Mouse (Mus musculus): ENCODE measurements around the gene Fam167b. TPM values are rescaled to one million over a fixed set of nuclear protein-coding genes. Genes with fewer than 3 reads are reported as not detected.

Fam167b gene
- 0.24 and 0.27 TPM in 2 replicates for polyA plus RNA-seq (2015; fragmentation: Nextera tagmentation; extraction: Ambion mirVana)

- peaks cover 7% of the 10 kb centered on the region for H3K4me1 ChIP-seq (replicated peaks; ENCODE audit: control insufficient read depth, insufficient read depth, low read length)
- 90% methylated on average over 5 of the region's 5 CpGs for WGBS
- H3K4me2 ChIP-seq (ENCODE audit: low read length): no peak within 1 kb of the TSS
- no peaks in the 10 kb centered on the region for H3K9me3 ChIP-seq (ENCODE audit: control insufficient read depth, low read length)
- no peaks in the 10 kb centered on the region for H3K36me3 ChIP-seq (ENCODE audit: control insufficient read depth, insufficient read depth)
- ATAC-seq: no peak
- no peak within 1 kb of the TSS for H3K4me3 ChIP-seq (replicated peaks; ENCODE audit: low read length)
- H3K27me3 ChIP-seq (replicated peaks; ENCODE audit: control insufficient read depth, insufficient read depth, low read length): no peaks in the 10 kb centered on the region
- no peak within 1 kb of the TSS for H3K9ac ChIP-seq (replicated peaks; ENCODE audit: low read depth, low read length)
- no peak within 1 kb of the TSS for H3K27ac ChIP-seq (ENCODE audit: low read length)
Observed at GRCm38 (mm10) chr4:129578466-129578865, at the start of gene Fam167b. Fam167b (minus strand) TSS chr4:129578549.

GRCm38 (mm10) chr4:129626035-129626434, 47.7 kb upstream of the Fam167b start:
- Histone ChIP-seq H3K27me3 (replicated peaks; ENCODE audit: control insufficient read depth, insufficient read depth, low read length) (no peaks in the 10 kb centered on the region), H3K9me3 (ENCODE audit: control insufficient read depth, low read length) (no peaks in the 10 kb centered on the region), H3K4me2 (ENCODE audit: low read length) (no peak overlapping the region), H3K4me1 (replicated peaks; ENCODE audit: control insufficient read depth, insufficient read depth, low read length) (peaks cover 37% of the 10 kb centered on the region), H3K36me3 (ENCODE audit: control insufficient read depth, insufficient read depth) (peaks cover 39% of the 10 kb centered on the region), H3K27ac (ENCODE audit: low read length) (0 out of 2 replicates have a peak overlapping the region, but pooled peaks have one; percentile 5), H3K4me3 (replicated peaks; ENCODE audit: low read length) (no peak overlapping the region), H3K9ac (replicated peaks; ENCODE audit: low read depth, low read length) (no peak overlapping the region)
- no peak for ATAC-seq
- 79% methylated on average over 6 of the region's 6 CpGs for WGBS

- no peak overlapping the region for H3K9ac ChIP-seq (replicated peaks; ENCODE audit: low read depth, low read length)
- H3K27ac ChIP-seq (ENCODE audit: low read length): peak overlapping the region; percentile 95
- no peaks in the 10 kb centered on the region for H3K9me3 ChIP-seq (ENCODE audit: control insufficient read depth, low read length)
- H3K4me3 ChIP-seq (replicated peaks; ENCODE audit: low read length): no peak overlapping the region
- peaks cover 34% of the 10 kb centered on the region for H3K36me3 ChIP-seq (ENCODE audit: control insufficient read depth, insufficient read depth)
- peaks cover 35% of the 10 kb centered on the region for H3K4me1 ChIP-seq (replicated peaks; ENCODE audit: control insufficient read depth, insufficient read depth, low read length)
- no peaks in the 10 kb centered on the region for H3K27me3 ChIP-seq (replicated peaks; ENCODE audit: control insufficient read depth, insufficient read depth, low read length)
- WGBS: 53% methylated on average over 4 of the region's 4 CpGs
- ATAC-seq: no peak
- peak overlapping the region; percentile 79; the same call in 1 of the 2 replicates for H3K4me2 ChIP-seq (ENCODE audit: low read length)
Observed at GRCm38 (mm10) chr4:129625496-129625895, 47.1 kb upstream of the Fam167b start.

GRCm38 (mm10) chr4:129625029-129625370, 46.7 kb upstream of the Fam167b start:
- H3K4me2 ChIP-seq (ENCODE audit: low read length): peak overlapping the region; percentile 79
- 2% methylated on average over 6 of the region's 6 CpGs for WGBS
- H3K9me3 ChIP-seq (ENCODE audit: control insufficient read depth, low read length): no peaks in the 10 kb centered on the region
- peak overlapping the region; percentile 62 for H3K4me3 ChIP-seq (replicated peaks; ENCODE audit: low read length)
- peaks cover 29% of the 10 kb centered on the region for H3K36me3 ChIP-seq (ENCODE audit: control insufficient read depth, insufficient read depth)
- peaks cover 35% of the 10 kb centered on the region for H3K4me1 ChIP-seq (replicated peaks; ENCODE audit: control insufficient read depth, insufficient read depth, low read length)
- peak overlapping the region; percentile 30 for H3K9ac ChIP-seq (replicated peaks; ENCODE audit: low read depth, low read length)
- no peak for ATAC-seq
- H3K27me3 ChIP-seq (replicated peaks; ENCODE audit: control insufficient read depth, insufficient read depth, low read length): no peaks in the 10 kb centered on the region
- peak overlapping the region; percentile 95 for H3K27ac ChIP-seq (ENCODE audit: low read length)

GRCm38 (mm10) chr4:129624281-129625028, 46.1 kb upstream of the Fam167b start:
- Histone ChIP-seq H3K9me3 (ENCODE audit: control insufficient read depth, low read length) (no peaks in the 10 kb centered on the region), H3K4me2 (ENCODE audit: low read length) (peak overlapping the region; percentile 79), H3K4me3 (replicated peaks; ENCODE audit: low read length) (peak overlapping the region; percentile 62), H3K27me3 (replicated peaks; ENCODE audit: control insufficient read depth, insufficient read depth, low read length) (no peaks in the 10 kb centered on the region), H3K4me1 (replicated peaks; ENCODE audit: control insufficient read depth, insufficient read depth, low read length) (peaks cover 35% of the 10 kb centered on the region), H3K9ac (replicated peaks; ENCODE audit: low read depth, low read length) (peak overlapping the region; percentile 72), H3K36me3 (ENCODE audit: control insufficient read depth, insufficient read depth) (peaks cover 24% of the 10 kb centered on the region), H3K27ac (ENCODE audit: low read length) (peak overlapping the region; percentile 95)
- 1% methylated on average over 18 of the region's 18 CpGs for WGBS
- peak; percentile 97 for ATAC-seq

- WGBS: 0% methylated on average over 10 of the region's 10 CpGs
Observed at GRCm38 (mm10) chr4:129623681-129624091, 45.3 kb upstream of the Fam167b start, which contains the start of gene Ccdc28b. Ccdc28b (minus strand) TSS chr4:129623947.

GRCm38 (mm10) chr4:129622803-129623535, 44.6 kb upstream of the Fam167b start:
- H3K4me3 ChIP-seq (replicated peaks; ENCODE audit: low read length): peak overlapping the region; percentile 62
- peak overlapping the region; percentile 72 for H3K9ac ChIP-seq (replicated peaks; ENCODE audit: low read depth, low read length)
- WGBS: 20% methylated on average over 8 of the region's 8 CpGs
- H3K27me3 ChIP-seq (replicated peaks; ENCODE audit: control insufficient read depth, insufficient read depth, low read length): no peaks in the 10 kb centered on the region
- no peak for ATAC-seq
- no peaks in the 10 kb centered on the region for H3K9me3 ChIP-seq (ENCODE audit: control insufficient read depth, low read length)
- H3K27ac ChIP-seq (ENCODE audit: low read length): peak overlapping the region; percentile 95
- peaks cover 45% of the 10 kb centered on the region for H3K4me1 ChIP-seq (replicated peaks; ENCODE audit: control insufficient read depth, insufficient read depth, low read length)
- peak overlapping the region; percentile 79 for H3K4me2 ChIP-seq (ENCODE audit: low read length)
- peaks cover 11% of the 10 kb centered on the region; the same call in 1 of the 2 replicates for H3K36me3 ChIP-seq (ENCODE audit: control insufficient read depth, insufficient read depth)

More at GRCm38 (mm10) chr4:129623681-129624091, 45.3 kb upstream of the Fam167b start, which contains the start of gene Ccdc28b:
- Histone ChIP-seq H3K9me3 (ENCODE audit: control insufficient read depth, low read length) (no peaks in the 10 kb centered on the region), H3K4me1 (replicated peaks; ENCODE audit: control insufficient read depth, insufficient read depth, low read length) (peaks cover 39% of the 10 kb centered on the region), H3K36me3 (ENCODE audit: control insufficient read depth, insufficient read depth) (peaks cover 18% of the 10 kb centered on the region), H3K27ac (ENCODE audit: low read length) (peak within 1 kb of the TSS; percentile 95), H3K4me3 (replicated peaks; ENCODE audit: low read length) (peak within 1 kb of the TSS; percentile 62), H3K4me2 (ENCODE audit: low read length) (peak within 1 kb of the TSS; percentile 79), H3K9ac (replicated peaks; ENCODE audit: low read depth, low read length) (peak within 1 kb of the TSS; percentile 72), H3K27me3 (replicated peaks; ENCODE audit: control insufficient read depth, insufficient read depth, low read length) (no peaks in the 10 kb centered on the region)
- peak; percentile 62 for ATAC-seq

GRCm38 (mm10) chr4:129622120-129622802, 43.9 kb upstream of the Fam167b start:
- no peak for ATAC-seq
- Histone ChIP-seq H3K4me3 (replicated peaks; ENCODE audit: low read length) (peak overlapping the region; percentile 62; the same call in 1 of the 2 replicates), H3K9me3 (ENCODE audit: control insufficient read depth, low read length) (no peaks in the 10 kb centered on the region), H3K4me1 (replicated peaks; ENCODE audit: control insufficient read depth, insufficient read depth, low read length) (peaks cover 51% of the 10 kb centered on the region), H3K27me3 (replicated peaks; ENCODE audit: control insufficient read depth, insufficient read depth, low read length) (no peaks in the 10 kb centered on the region), H3K9ac (replicated peaks; ENCODE audit: low read depth, low read length) (peak overlapping the region; percentile 72), H3K27ac (ENCODE audit: low read length) (no peak overlapping the region), H3K4me2 (ENCODE audit: low read length) (peak overlapping the region; percentile 79), H3K36me3 (ENCODE audit: control insufficient read depth, insufficient read depth) (peaks cover 4% of the 10 kb centered on the region; the same call in 1 of the 2 replicates)
- 79% methylated on average over 11 of the region's 11 CpGs for WGBS
